Mouse (Mus musculus) MEL (cell line): ENCODE data around the gene Slc1a5. TPM values are rescaled to one million over a fixed set of nuclear protein-coding genes. Genes with fewer than 3 reads are reported as not detected.

Source experiments
- DNase-seq: peaks from one replicate; pipeline ENCODE4 v3.0.0; 2011; ENCODE audit warnings: low read depth, low spot score
- H3K27ac ChIP-seq: 2 replicates; pipeline ENCODE4 v1.5.1; 2012; ENCODE audit warnings: low read depth, mild to moderate bottlenecking, control low read depth, low read length, moderate library complexity; ENCODE audit not compliant: control insufficient read depth
- H3K27me3 ChIP-seq, 2 experiments: fragments of 150-350 bp in 1 of 2; sonication (generic) in 1 of 2; 2 replicates each; pipeline ENCODE4 v1.6.1; 2012; ENCODE audit warnings: low read length in 2 of 2, mild to moderate bottlenecking in 2 of 2, improper control_type of control experiment in 1 of 2, moderate library complexity in 1 of 2; ENCODE audit not compliant: insufficient read depth in 2 of 2, control insufficient read depth in 1 of 2
- H3K36me3 ChIP-seq, 2 experiments: 2 replicates each; pipeline ENCODE4 v1.6.1; 2012 to 2014; ENCODE audit warnings: low read length in 2 of 2, improper control_type of control experiment in 1 of 2, inconsistent platforms in 1 of 2, mild to moderate bottlenecking in 1 of 2; ENCODE audit not compliant: insufficient read depth in 2 of 2, control insufficient read depth in 1 of 2
- H3K4me1 ChIP-seq, 2 experiments: fragments of 150-350 bp in 1 of 2; sonication (generic) in 1 of 2; 2 replicates each; pipeline ENCODE4 v1.6.1; 2012; ENCODE audit warnings: low read length in 2 of 2, improper control_type of control experiment in 1 of 2, mild to moderate bottlenecking in 1 of 2; ENCODE audit not compliant: insufficient read depth in 2 of 2, control insufficient read depth in 1 of 2
- H3K4me3 ChIP-seq, 2 experiments: fragments of 150-350 bp in 1 of 2; sonication (generic) in 1 of 2; 2 replicates each; pipeline ENCODE4 v1.5.1; 2012; ENCODE audit warnings: low read depth in 2 of 2, low read length in 2 of 2, mild to moderate bottlenecking in 2 of 2, moderate library complexity in 2 of 2, control low read depth in 1 of 2, improper control_type of control experiment in 1 of 2; ENCODE audit not compliant: control insufficient read depth in 1 of 2, insufficient read depth in 1 of 2
- H3K79me2 ChIP-seq: 2 replicates; pipeline ENCODE4 v1.6.1; 2012; ENCODE audit warnings: mild to moderate bottlenecking, low read length, moderate library complexity; ENCODE audit not compliant: control insufficient read depth, poor library complexity, insufficient read depth
- H3K9ac ChIP-seq: 2 replicates; pipeline ENCODE4 v1.6.1; 2012; ENCODE audit warnings: low read depth, mild to moderate bottlenecking, control low read depth, low read length, moderate library complexity; ENCODE audit not compliant: control insufficient read depth, poor library complexity, severe bottlenecking
- H3K9me3 ChIP-seq: fragments of 150-350 bp; sonication (generic); replicated peaks from 2 replicates; pipeline ENCODE4 v1.6.1; 2012; ENCODE audit warnings: mild to moderate bottlenecking, low read length, improper control_type of control experiment, moderate library complexity; ENCODE audit not compliant: insufficient read depth
- BHLHE40 ChIP-seq: IDR thresholded peaks from 2 replicates; pipeline ENCODE4 v1.6.1; 2012; ENCODE audit warnings: low read depth, mild to moderate bottlenecking, inconsistent platforms, low read length, improper control_type of control experiment, borderline replicate concordance
- CHD2 ChIP-seq: IDR thresholded peaks from 2 replicates; pipeline ENCODE4 v1.6.1; 2011; ENCODE audit warnings: low read length, improper control_type of control experiment
- ELF1 ChIP-seq: IDR thresholded peaks from 2 replicates; pipeline ENCODE4 v1.6.1; 2014; ENCODE audit warnings: low read depth, mild to moderate bottlenecking, inconsistent platforms, low read length, improper control_type of control experiment, moderate library complexity
- EP300 ChIP-seq, 2 experiments: IDR thresholded peaks; 2 replicates each; pipeline ENCODE4 v1.6.1; 2011; ENCODE audit warnings: improper control_type of control experiment in 2 of 2, low read length in 2 of 2, low read depth in 1 of 2, mild to moderate bottlenecking in 1 of 2
- HCFC1 ChIP-seq: IDR thresholded peaks from 2 replicates; pipeline ENCODE4 v1.6.1; 2012; ENCODE audit warnings: low read depth, mild to moderate bottlenecking, inconsistent platforms, low read length, improper control_type of control experiment, moderate library complexity
- MAFK ChIP-seq: IDR thresholded peaks from 2 replicates; pipeline ENCODE4 v1.6.1; 2011; ENCODE audit warnings: low read depth, mild to moderate bottlenecking, low read length, improper control_type of control experiment, borderline replicate concordance
- MAX ChIP-seq: IDR thresholded peaks from 2 replicates; pipeline ENCODE4 v1.6.1; 2011; ENCODE audit warnings: low read length, improper control_type of control experiment
- MAZ ChIP-seq: IDR thresholded peaks from 2 replicates; pipeline ENCODE4 v1.6.1; 2012; ENCODE audit warnings: low read depth, mild to moderate bottlenecking, inconsistent platforms, low read length, improper control_type of control experiment
- MEF2A ChIP-seq: IDR thresholded peaks from 2 replicates; pipeline ENCODE4 v1.6.1; 2014; ENCODE audit warnings: low read depth, mild to moderate bottlenecking, inconsistent platforms, low read length, improper control_type of control experiment; ENCODE audit not compliant: poor library complexity, insufficient replicate concordance, severe bottlenecking; ENCODE audit errors: extremely low read depth
- NELFE ChIP-seq: IDR thresholded peaks from 2 replicates; pipeline ENCODE4 v1.6.1; 2011; ENCODE audit warnings: low read depth, low read length, improper control_type of control experiment
- POLR2A ChIP-seq, 2 experiments: IDR thresholded peaks; 2 replicates each; pipeline ENCODE4 v1.6.1; 2011 to 2012; ENCODE audit warnings: low read length in 2 of 2, mild to moderate bottlenecking in 2 of 2, control low read depth in 1 of 2, improper control_type of control experiment in 1 of 2, low read depth in 1 of 2, moderate library complexity in 1 of 2; ENCODE audit not compliant: control insufficient read depth in 1 of 2, insufficient read depth in 1 of 2, poor library complexity in 1 of 2
- SIN3A ChIP-seq: IDR thresholded peaks from 2 replicates; pipeline ENCODE4 v1.6.1; 2012; ENCODE audit warnings: low read length, improper control_type of control experiment, inconsistent platforms
- SMC3 ChIP-seq: IDR thresholded peaks from 2 replicates; pipeline ENCODE4 v1.6.1; 2011; ENCODE audit warnings: low read depth, low read length, improper control_type of control experiment
- TAL1 ChIP-seq: IDR thresholded peaks from 2 replicates; pipeline ENCODE4 v1.6.1; 2012; ENCODE audit warnings: mild to moderate bottlenecking, inconsistent platforms, low read length, moderate library complexity, mixed read lengths
- TBP ChIP-seq: IDR thresholded peaks from 2 replicates; pipeline ENCODE4 v1.8.0; 2011; ENCODE audit warnings: low read depth, low read length, improper control_type of control experiment
- TCF12 ChIP-seq: IDR thresholded peaks from 2 replicates; pipeline ENCODE4 v1.6.1; 2014; ENCODE audit warnings: low read depth, mild to moderate bottlenecking, inconsistent platforms, low read length, improper control_type of control experiment, moderate library complexity
- UBTF ChIP-seq: IDR thresholded peaks from 2 replicates; pipeline ENCODE4 v1.6.1; 2012; ENCODE audit warnings: low read depth, mild to moderate bottlenecking, inconsistent platforms, low read length, improper control_type of control experiment, moderate library complexity, borderline replicate concordance; ENCODE audit not compliant: insufficient read depth
- USF1 ChIP-seq: IDR thresholded peaks from 2 replicates; pipeline ENCODE4 v1.6.1; 2014; ENCODE audit warnings: low read depth, mild to moderate bottlenecking, inconsistent platforms, low read length, improper control_type of control experiment, moderate library complexity
- ZC3H11A ChIP-seq: IDR thresholded peaks from 2 replicates; pipeline ENCODE4 v1.6.1; 2012; ENCODE audit warnings: low read depth, mild to moderate bottlenecking, inconsistent platforms, low read length, improper control_type of control experiment
- ZMIZ1 ChIP-seq: IDR thresholded peaks from 2 replicates; pipeline ENCODE4 v1.6.1; 2012; ENCODE audit warnings: low read depth, mild to moderate bottlenecking, inconsistent platforms, low read length, improper control_type of control experiment, moderate library complexity
- polyA plus RNA-seq, 2 experiments: library from polyadenylated mRNA; stranded (reverse) in 1 of 2; unstranded in 1 of 2; fragments of >175 nt in 1 of 2; fragments of >200 nt in 1 of 2; gene quantifications; 2 replicates each; pipeline versions ENCODE4 v1.2.1 to v1.2.4; 2012; ENCODE audit warnings: low replicate concordance in 2 of 2, low read depth in 1 of 2; ENCODE audit not compliant: insufficient read length in 2 of 2, insufficient read depth in 1 of 2, missing spikeins in 1 of 2
- total RNA-seq: library from RNA; depleted of rRNA; stranded (reverse); fragments of 300-350 nt; gene quantifications from 2 replicates; pipeline ENCODE4 v1.2.3, GENCODE M21; 2012

The Slc1a5 gene
- total and polyA plus RNA-seq, 3 experiments = 72.0 to 180 TPM; not detected in 1

GRCm38 (mm10) chr7:16755362-16756017 lies 25.6 kb upstream of the Slc1a5 start (continued):
- TF ChIP-seq MEF2A (no peak), SIN3A (no peak), NELFE (no peak), EP300 (IDR thresholded peaks at IDR 0.05; ENCODE audit: low read depth in 1 of 2, low read length in 2 of 2) (0 out of 4 replicates have a peak, but pooled peaks of 1 of the 2 experiments have one; percentile 41), USF1 (no peak), SMC3 (no peak), MAX (no peak), BHLHE40 (no peak), MAFK (no peak), MAZ (no peak), UBTF (no peak), POLR2A (IDR thresholded peaks at IDR 0.05; ENCODE audit: control insufficient read depth in 1 of 2, insufficient read depth in 1 of 2, low read depth in 1 of 2, low read length in 2 of 2, poor library complexity in 1 of 2) (no peak), ZC3H11A (no peak)

- H3K27ac ChIP-seq = no peak overlapping the region
- no peak overlapping the region for H3K4me3 ChIP-seq
- peaks cover 0 to 6% of the 10 kb centered on the region in 2 experiments; a peak in 2 of 4 replicates for H3K36me3 ChIP-seq
- H3K9ac ChIP-seq = no peak overlapping the region
- no peaks in the 10 kb centered on the region for H3K27me3 ChIP-seq
- no peaks in the 10 kb centered on the region for H3K9me3 ChIP-seq
- no peak for DNase-seq
- no peaks in the 10 kb centered on the region for H3K79me2 ChIP-seq
- TF ChIP-seq TCF12 (no peak), TAL1 (no peak), ZMIZ1 (no peak), ELF1 (no peak), TBP (no peak), CHD2 (no peak), BHLHE40 (no peak), SMC3 (no peak), HCFC1 (no peak), POLR2A (IDR thresholded peaks at IDR 0.05; ENCODE audit: control insufficient read depth in 1 of 2, insufficient read depth in 1 of 2, low read depth in 1 of 2, low read length in 2 of 2, poor library complexity in 1 of 2) (no peak), MAFK (no peak)
- H3K4me1 ChIP-seq = peaks cover 0 to 10% of the 10 kb centered on the region in 2 experiments; a peak in 3 of 4 replicates
Observed at GRCm38 (mm10) chr7:16758872-16759574, 22.1 kb upstream of the Slc1a5 start.
